Mouse (Mus musculus) liver, embryonic 11.5 days (tissue): ENCODE data around the gene Vmn2r15. TPM values are rescaled to one million over a fixed set of nuclear protein-coding genes. Genes with fewer than 3 reads are reported as not detected.

ENCODE experiments used
- ATAC-seq: fragments of 200-750 bp; cut with Nextera tagmentation; replicated peaks from 2 replicates; pipeline ENCODE4 v1.8.0; 2017; ENCODE audit warnings: moderate number of reproducible peaks, mild to moderate bottlenecking, moderate TSS enrichment, moderate library complexity; ENCODE audit not compliant: low FRiP score
- DNase-seq: peaks from one replicate; pipeline ENCODE4 v3.0.0-alpha.2; 2017; ENCODE audit warnings: low spot score
- H3K27ac ChIP-seq: fragments of 300-500 bp; sonication (generic); 2 replicates; pipeline ENCODE4 v1.5.1; 2014; ENCODE audit warnings: mild to moderate bottlenecking, low read depth, low read length, control low read depth
- H3K27me3 ChIP-seq: fragments of 300-500 bp; sonication (generic); replicated peaks from 2 replicates; pipeline ENCODE4 v1.6.1; 2014; ENCODE audit warnings: low read length, mixed read lengths; ENCODE audit not compliant: control insufficient read depth, insufficient read depth
- H3K36me3 ChIP-seq: fragments of 300-500 bp; sonication (generic); 2 replicates; pipeline ENCODE4 v1.6.1; 2014; ENCODE audit warnings: mild to moderate bottlenecking, low read length, moderate library complexity, mixed read lengths; ENCODE audit not compliant: control insufficient read depth, insufficient read depth
- H3K4me1 ChIP-seq: fragments of 300-500 bp; sonication (generic); replicated peaks from 2 replicates; pipeline ENCODE4 v1.6.1; 2014; ENCODE audit warnings: low read length, mixed read lengths; ENCODE audit not compliant: control insufficient read depth, insufficient read depth
- H3K4me2 ChIP-seq: fragments of 300-500 bp; sonication (generic); 2 replicates; pipeline ENCODE4 v1.6.1; 2014; ENCODE audit warnings: mild to moderate bottlenecking, control low read depth, moderate library complexity
- H3K4me3 ChIP-seq: fragments of 300-500 bp; sonication (generic); 2 replicates; pipeline ENCODE4 v1.5.1; 2014; ENCODE audit warnings: low read depth, low read length, control low read depth
- H3K9ac ChIP-seq: fragments of 300-500 bp; sonication (generic); 2 replicates; pipeline ENCODE4 v1.6.1; 2014; ENCODE audit warnings: low read depth, low read length, control low read depth
- H3K9me3 ChIP-seq: fragments of 300-500 bp; sonication (generic); 2 replicates; pipeline ENCODE4 v1.6.1; 2016; ENCODE audit warnings: low read length, inconsistent platforms, mixed read lengths; ENCODE audit not compliant: control insufficient read depth
- WGBS: fragments of 180-500 bp; shearing (Covaris S2); extraction: QIAGEN DNeasy Blood & Tissue Kit; methylation state at CpG from one replicate; pipeline ENCODE4 v1.1.7; 2014; 5-methylcytosine and 5-hydroxymethylcytosine counted together
- polyA plus RNA-seq: library from polyadenylated mRNA; unstranded; fragments of >200 nt; fragmentation: Nextera tagmentation; extraction: Ambion mirVana; gene quantifications from 2 replicates; pipeline ENCODE4 v1.2.1, GENCODE M21; 2014

Gene Vmn2r15
- not detected in 2 replicates for polyA plus RNA-seq

DNA sequence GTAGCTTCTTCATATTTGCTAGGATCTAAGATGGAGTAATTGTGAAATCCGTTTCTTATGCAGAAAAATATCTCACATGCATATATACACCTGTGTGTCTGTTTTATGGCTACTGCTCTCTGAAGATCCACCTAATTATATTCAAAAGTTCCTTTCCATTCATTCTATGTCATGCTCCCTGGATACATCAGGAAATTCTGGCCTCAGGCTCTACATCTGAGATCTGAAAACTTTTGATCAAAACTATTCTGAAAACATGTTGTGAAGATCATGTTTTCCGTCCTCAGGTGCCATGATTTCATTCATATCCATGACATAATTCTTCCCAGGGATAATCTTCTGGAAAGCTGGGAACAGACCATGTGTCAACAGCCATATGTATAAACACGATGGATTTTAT, at the start of gene Vmn2r15:
Gene Vmn2r15, minus strand, starts transcription at position 101 of the 400 bp plus-strand sequence.
- no peaks in the 10 kb centered on the region for H3K9me3 ChIP-seq
- H3K27ac ChIP-seq: no peak within 1 kb of the TSS
- WGBS: 51% methylated on average over 3 of the region's 3 CpGs
- H3K4me3 ChIP-seq: no peak within 1 kb of the TSS
- H3K4me1 ChIP-seq: no peaks in the 10 kb centered on the region
- no peaks in the 10 kb centered on the region for H3K36me3 ChIP-seq
- no peaks in the 10 kb centered on the region for H3K27me3 ChIP-seq
- H3K9ac ChIP-seq: no peak within 1 kb of the TSS
- ATAC-seq (no peak), DNase-seq (no peak)
- no peak within 1 kb of the TSS for H3K4me2 ChIP-seq

DNA sequence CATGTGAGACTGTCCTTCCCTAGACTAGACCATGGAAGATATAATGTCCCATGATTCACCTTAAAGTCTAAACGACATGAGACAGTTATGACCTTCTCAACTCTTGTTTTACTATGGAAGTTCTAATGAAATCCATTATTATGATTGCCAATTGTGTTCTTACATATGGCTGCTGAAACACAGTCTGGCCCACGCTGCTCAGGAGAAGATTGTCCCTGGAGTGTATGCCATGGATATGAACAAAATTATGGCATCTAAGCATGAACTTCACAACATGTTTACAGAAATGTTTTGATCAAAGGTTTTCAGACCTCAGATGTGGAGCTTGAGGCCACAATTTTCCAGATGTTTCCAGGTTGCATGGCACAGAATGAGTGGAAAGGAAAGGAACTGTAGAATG, 32.4 kb upstream of the Vmn2r15 start, which contains the start of gene Vmn2r16:
Gene Vmn2r16, plus strand, starts transcription at position 301 of the 400 bp plus-strand sequence.
- no peaks in the 10 kb centered on the region for H3K36me3 ChIP-seq
- no peak within 1 kb of the TSS for H3K9ac ChIP-seq
- H3K4me1 ChIP-seq: no peaks in the 10 kb centered on the region
- ATAC-seq (no peak), DNase-seq (no peak)
- no peak within 1 kb of the TSS for H3K27ac ChIP-seq
- H3K4me2 ChIP-seq: no peak within 1 kb of the TSS
- no peaks in the 10 kb centered on the region for H3K27me3 ChIP-seq
- WGBS: 47% methylated on average over 2 of the region's 2 CpGs
- no peak within 1 kb of the TSS for H3K4me3 ChIP-seq
- H3K9me3 ChIP-seq: peaks cover 3% of the 10 kb centered on the region; the same call in 1 of the 2 replicates

DNA sequence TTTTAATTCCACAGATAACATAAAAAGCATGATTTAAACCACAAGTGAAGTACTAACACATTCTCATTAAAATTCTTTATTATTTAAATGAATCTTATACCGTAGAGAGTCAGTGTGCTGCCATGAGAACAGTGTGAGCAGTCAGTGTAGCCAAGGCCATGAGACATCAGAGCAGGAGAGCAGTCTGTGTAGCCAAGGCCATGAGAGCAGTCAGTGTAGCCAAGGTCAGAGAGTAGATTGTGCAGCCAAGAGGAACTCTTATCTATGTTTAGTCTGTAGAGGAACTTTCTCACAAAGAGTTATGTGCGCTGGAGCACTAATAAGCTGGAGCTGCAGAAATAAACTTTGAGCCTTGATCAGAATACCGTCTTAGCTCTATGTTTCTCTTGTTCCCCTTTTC, 2.8 kb downstream of the Vmn2r15 start:
- WGBS: 70% methylated on average over 3 of the region's 3 CpGs
- ATAC-seq (no peak), DNase-seq (no peak)

More for the DNA sequence above, 2.8 kb downstream of the Vmn2r15 start:
- H3K9me3 ChIP-seq: no peaks in the 10 kb centered on the region
- H3K4me2 ChIP-seq: no peak overlapping the region
- no peak overlapping the region for H3K27ac ChIP-seq
- H3K9ac ChIP-seq: no peak overlapping the region
- no peaks in the 10 kb centered on the region for H3K4me1 ChIP-seq
- H3K36me3 ChIP-seq: no peaks in the 10 kb centered on the region
- no peak overlapping the region for H3K4me3 ChIP-seq
- no peaks in the 10 kb centered on the region for H3K27me3 ChIP-seq

Other genes with a start within 250 kb of the Vmn2r15 start
- not detected in 2 replicates for gene Vmn2r11, start 238.1 kb downstream of the Vmn2r15 start, polyA plus RNA-seq
- not detected in 2 replicates for gene Vmn2r12, start 199.7 kb downstream of the Vmn2r15 start, polyA plus RNA-seq
- gene Vmn2r13, start 105.4 kb downstream of the Vmn2r15 start, polyA plus RNA-seq: not detected in 2 replicates
- not detected in 2 replicates for gene Vmn2r14, start 72.9 kb downstream of the Vmn2r15 start, polyA plus RNA-seq
- not detected in 2 replicates for gene Vmn2r16, start 32.5 kb upstream of the Vmn2r15 start, polyA plus RNA-seq
- not detected in 2 replicates for gene Vmn2r17, start 122.0 kb upstream of the Vmn2r15 start, polyA plus RNA-seq